Mouse (Mus musculus): ENCODE data around the gene Gm11562.

Gm11562 gene

DNA sequence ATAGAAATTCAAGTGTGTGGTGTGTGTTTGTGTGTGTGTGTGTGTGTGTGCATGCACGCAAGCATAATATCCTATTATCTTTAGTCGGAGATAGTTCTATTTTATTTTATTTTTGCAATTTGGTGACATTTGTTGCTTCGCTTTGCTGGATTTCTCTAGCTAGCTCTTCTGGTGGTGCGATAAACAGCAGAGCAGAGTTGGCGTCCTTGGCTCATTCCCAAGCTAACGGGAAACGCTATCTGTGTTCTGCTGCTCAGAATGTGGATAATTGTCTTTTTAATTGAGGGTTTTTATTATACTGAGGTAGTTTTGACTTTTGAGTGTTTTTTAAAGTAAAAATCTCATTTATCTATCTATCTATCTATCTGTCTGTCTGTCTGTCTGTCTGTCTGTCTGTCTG lies 35.1 kb downstream of the Gm11562 start:
- DNase-seq (ENCODE audit: low read depth, low spot score): no peak

DNA sequence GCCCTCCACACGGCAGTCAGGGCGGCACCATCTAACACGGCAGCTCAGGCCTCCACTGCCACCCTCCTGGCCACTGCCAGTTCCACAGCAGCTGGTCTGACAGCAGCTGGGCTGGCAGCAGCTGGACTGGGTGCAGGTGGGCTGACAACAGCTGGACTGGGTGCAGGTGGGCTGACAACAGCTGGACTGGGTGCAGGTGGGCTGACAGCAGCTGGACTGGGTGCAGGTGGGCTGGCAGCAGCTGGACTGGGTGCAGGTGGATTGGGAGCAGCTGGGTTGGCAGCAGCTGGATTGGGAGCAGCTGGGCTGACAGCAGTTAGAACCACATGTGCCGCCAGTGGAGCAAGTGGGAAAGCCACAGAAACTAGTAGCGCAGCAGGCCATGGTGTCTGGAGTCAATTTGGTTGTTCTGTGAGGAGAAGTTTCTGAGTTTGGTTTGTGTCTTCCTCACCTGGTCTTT lies 37.0 kb downstream of the Gm11562 start, which contains the start of gene Krtap1-4:
Krtap1-4 (minus strand) TSS at position 410 of the 460 bp plus-strand sequence.
- DNase-seq (ENCODE audit: low read depth, low spot score): no peak

- no peak for DNase-seq (ENCODE audit: low read depth, low spot score)
Measured at GRCm38 (mm10) chr11:99581564-99581963, 38.7 kb downstream of the Gm11562 start.

DNA sequence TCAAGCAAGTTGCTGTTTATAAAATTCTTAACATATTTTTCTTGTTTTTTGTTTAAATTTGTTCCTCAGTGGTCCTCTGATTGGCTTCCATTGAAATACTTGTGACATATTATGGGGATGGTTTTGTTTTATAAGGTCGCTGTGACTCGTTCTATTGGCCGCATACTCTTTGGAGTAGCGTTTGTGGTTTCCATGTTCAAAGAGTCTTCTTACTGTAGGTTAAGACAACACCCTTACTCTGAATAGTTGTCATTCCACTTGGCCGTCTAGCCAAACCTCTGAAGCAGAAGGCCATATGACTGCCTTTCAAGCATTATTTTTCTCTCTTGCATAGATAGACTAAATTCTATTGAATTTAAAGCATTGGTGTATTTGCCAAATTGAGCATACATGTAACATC lies 39.2 kb downstream of the Gm11562 start:
- DNase-seq (ENCODE audit: low read depth, low spot score): no peak

- DNase-seq (ENCODE audit: low read depth, low spot score): no peak
Measured at GRCm38 (mm10) chr11:99580636-99581035, 39.6 kb downstream of the Gm11562 start, which contains the start of gene Krtap1-5. Gene Krtap1-5 (minus strand): TSS chr11:99581016.

GRCm38 (mm10) chr11:99574106-99574505 lies 46.1 kb downstream of the Gm11562 start:
- DNase-seq (ENCODE audit: low read depth, low spot score): no peak

- no peak for DNase-seq (ENCODE audit: low read depth, low spot score)
Measured at GRCm38 (mm10) chr11:99573164-99573563, 47.1 kb downstream of the Gm11562 start.

Measured in c-Kit-negative CD71-positive TER-119-positive erythroid progenitor cells, embryonic 14.5 days (primary cell).